Mouse (Mus musculus) embryonic fibroblast, embryonic 13.5 days (primary cell): ENCODE measurements around the gene Ppp1ca.

ENCODE experiments used
- CTCF ChIP-seq: IDR thresholded peaks from 2 replicates; pipeline ENCODE4 v1.5.1; 2011; ENCODE audit warnings: mild to moderate bottlenecking, control low read depth, low read length, moderate library complexity, borderline replicate concordance; ENCODE audit not compliant: insufficient read depth
- POLR2A ChIP-seq: IDR thresholded peaks from 2 replicates; pipeline ENCODE4 v1.6.1; 2011; ENCODE audit warnings: low read depth, mild to moderate bottlenecking, control low read depth, low read length, moderate library complexity

GRCm38 (mm10) chr19:4147022-4147405 lies 44.9 kb upstream of the Ppp1ca start:
- TF ChIP-seq POLR2A (no peak), CTCF (no peak)
